Mouse (Mus musculus) MEL (cell line): ENCODE measurements around the gene Zcchc10. TPM values are rescaled to one million over a fixed set of nuclear protein-coding genes. Genes with fewer than 3 reads are reported as not detected.

Experiments used
- DNase-seq: peaks from one replicate; pipeline ENCODE4 v3.0.0; 2011; ENCODE audit warnings: low read depth, low spot score
- H3K27ac ChIP-seq: 2 replicates; pipeline ENCODE4 v1.5.1; 2012; ENCODE audit warnings: low read depth, mild to moderate bottlenecking, control low read depth, low read length, moderate library complexity; ENCODE audit not compliant: control insufficient read depth
- H3K27me3 ChIP-seq, 2 experiments: fragments of 150-350 bp in 1 of 2; sonication (generic) in 1 of 2; 2 replicates each; pipeline ENCODE4 v1.6.1; 2012; ENCODE audit warnings: low read length in 2 of 2, mild to moderate bottlenecking in 2 of 2, improper control_type of control experiment in 1 of 2, moderate library complexity in 1 of 2; ENCODE audit not compliant: insufficient read depth in 2 of 2, control insufficient read depth in 1 of 2
- H3K36me3 ChIP-seq, 2 experiments: 2 replicates each; pipeline ENCODE4 v1.6.1; 2012 to 2014; ENCODE audit warnings: low read length in 2 of 2, improper control_type of control experiment in 1 of 2, inconsistent platforms in 1 of 2, mild to moderate bottlenecking in 1 of 2; ENCODE audit not compliant: insufficient read depth in 2 of 2, control insufficient read depth in 1 of 2
- H3K4me1 ChIP-seq, 2 experiments: fragments of 150-350 bp in 1 of 2; sonication (generic) in 1 of 2; 2 replicates each; pipeline ENCODE4 v1.6.1; 2012; ENCODE audit warnings: low read length in 2 of 2, improper control_type of control experiment in 1 of 2, mild to moderate bottlenecking in 1 of 2; ENCODE audit not compliant: insufficient read depth in 2 of 2, control insufficient read depth in 1 of 2
- H3K4me3 ChIP-seq, 2 experiments: fragments of 150-350 bp in 1 of 2; sonication (generic) in 1 of 2; 2 replicates each; pipeline ENCODE4 v1.5.1; 2012; ENCODE audit warnings: low read depth in 2 of 2, low read length in 2 of 2, mild to moderate bottlenecking in 2 of 2, moderate library complexity in 2 of 2, control low read depth in 1 of 2, improper control_type of control experiment in 1 of 2; ENCODE audit not compliant: control insufficient read depth in 1 of 2, insufficient read depth in 1 of 2
- H3K79me2 ChIP-seq: 2 replicates; pipeline ENCODE4 v1.6.1; 2012; ENCODE audit warnings: mild to moderate bottlenecking, low read length, moderate library complexity; ENCODE audit not compliant: control insufficient read depth, poor library complexity, insufficient read depth
- H3K9ac ChIP-seq: 2 replicates; pipeline ENCODE4 v1.6.1; 2012; ENCODE audit warnings: low read depth, mild to moderate bottlenecking, control low read depth, low read length, moderate library complexity; ENCODE audit not compliant: control insufficient read depth, poor library complexity, severe bottlenecking
- H3K9me3 ChIP-seq: fragments of 150-350 bp; sonication (generic); replicated peaks from 2 replicates; pipeline ENCODE4 v1.6.1; 2012; ENCODE audit warnings: mild to moderate bottlenecking, low read length, improper control_type of control experiment, moderate library complexity; ENCODE audit not compliant: insufficient read depth
- CHD2 ChIP-seq: IDR thresholded peaks from 2 replicates; pipeline ENCODE4 v1.6.1; 2011; ENCODE audit warnings: low read length, improper control_type of control experiment
- CTCF ChIP-seq, 3 experiments: IDR thresholded peaks in 2 of 3; conservative IDR thresholded peaks in 1 of 3; 2 replicates each; pipeline ENCODE4 v1.5.1; 2011 to 2012; ENCODE audit warnings: low read length in 3 of 3, low read depth in 2 of 3, mild to moderate bottlenecking in 2 of 3, improper control_type of control experiment in 1 of 3, inconsistent platforms in 1 of 3, mixed read lengths in 1 of 3, moderate library complexity in 1 of 3; ENCODE audit not compliant: control insufficient read depth in 1 of 3, insufficient read depth in 1 of 3, poor library complexity in 1 of 3, severe bottlenecking in 1 of 3
- ELF1 ChIP-seq: IDR thresholded peaks from 2 replicates; pipeline ENCODE4 v1.6.1; 2014; ENCODE audit warnings: low read depth, mild to moderate bottlenecking, inconsistent platforms, low read length, improper control_type of control experiment, moderate library complexity
- HCFC1 ChIP-seq: IDR thresholded peaks from 2 replicates; pipeline ENCODE4 v1.6.1; 2012; ENCODE audit warnings: low read depth, mild to moderate bottlenecking, inconsistent platforms, low read length, improper control_type of control experiment, moderate library complexity
- JUND ChIP-seq: IDR thresholded peaks from 2 replicates; pipeline ENCODE4 v1.6.1; 2011; ENCODE audit warnings: low read depth, mild to moderate bottlenecking, improper control_type of control experiment, low read length
- MEF2A ChIP-seq: IDR thresholded peaks from 2 replicates; pipeline ENCODE4 v1.6.1; 2014; ENCODE audit warnings: low read depth, mild to moderate bottlenecking, inconsistent platforms, low read length, improper control_type of control experiment; ENCODE audit not compliant: poor library complexity, insufficient replicate concordance, severe bottlenecking; ENCODE audit errors: extremely low read depth
- MYB ChIP-seq: IDR thresholded peaks from 2 replicates; pipeline ENCODE4 v1.6.1; 2011; ENCODE audit warnings: mild to moderate bottlenecking, low read depth, low read length, improper control_type of control experiment
- MYC ChIP-seq: IDR thresholded peaks from 2 replicates; pipeline ENCODE4 v1.6.1; 2011; ENCODE audit warnings: low read depth, mild to moderate bottlenecking, low read length, improper control_type of control experiment, moderate library complexity
- NELFE ChIP-seq: IDR thresholded peaks from 2 replicates; pipeline ENCODE4 v1.6.1; 2011; ENCODE audit warnings: low read depth, low read length, improper control_type of control experiment
- NRF1 ChIP-seq: IDR thresholded peaks from 2 replicates; pipeline ENCODE4 v1.6.1; 2014; ENCODE audit warnings: low read depth, mild to moderate bottlenecking, inconsistent platforms, low read length, improper control_type of control experiment, moderate library complexity; ENCODE audit not compliant: poor library complexity, insufficient read depth, severe bottlenecking
- POLR2A ChIP-seq, 2 experiments: IDR thresholded peaks; 2 replicates each; pipeline ENCODE4 v1.6.1; 2011 to 2012; ENCODE audit warnings: low read length in 2 of 2, mild to moderate bottlenecking in 2 of 2, control low read depth in 1 of 2, improper control_type of control experiment in 1 of 2, low read depth in 1 of 2, moderate library complexity in 1 of 2; ENCODE audit not compliant: control insufficient read depth in 1 of 2, insufficient read depth in 1 of 2, poor library complexity in 1 of 2
- RCOR1 ChIP-seq: IDR thresholded peaks from 2 replicates; pipeline ENCODE4 v1.6.1; 2012; ENCODE audit warnings: low read depth, mild to moderate bottlenecking, inconsistent platforms, low read length, improper control_type of control experiment
- SIN3A ChIP-seq: IDR thresholded peaks from 2 replicates; pipeline ENCODE4 v1.6.1; 2012; ENCODE audit warnings: low read length, improper control_type of control experiment, inconsistent platforms
- TBP ChIP-seq: IDR thresholded peaks from 2 replicates; pipeline ENCODE4 v1.8.0; 2011; ENCODE audit warnings: low read depth, low read length, improper control_type of control experiment
- UBTF ChIP-seq: IDR thresholded peaks from 2 replicates; pipeline ENCODE4 v1.6.1; 2012; ENCODE audit warnings: low read depth, mild to moderate bottlenecking, inconsistent platforms, low read length, improper control_type of control experiment, moderate library complexity, borderline replicate concordance; ENCODE audit not compliant: insufficient read depth
- USF2 ChIP-seq, 2 experiments: IDR thresholded peaks; 2 replicates each; pipeline ENCODE4 v1.6.1; 2011 to 2012; ENCODE audit warnings: improper control_type of control experiment in 2 of 2, low read length in 2 of 2, borderline replicate concordance in 1 of 2, inconsistent platforms in 1 of 2, low read depth in 1 of 2, mild to moderate bottlenecking in 1 of 2; ENCODE audit not compliant: insufficient read depth in 1 of 2
- ZKSCAN1 ChIP-seq: IDR thresholded peaks from 2 replicates; pipeline ENCODE4 v1.6.1; 2012; ENCODE audit warnings: low read depth, mild to moderate bottlenecking, inconsistent platforms, low read length, improper control_type of control experiment, moderate library complexity
- ZNF384 ChIP-seq: IDR thresholded peaks from 2 replicates; pipeline ENCODE4 v1.6.1; 2012; ENCODE audit warnings: low read depth, mild to moderate bottlenecking, inconsistent platforms, low read length, improper control_type of control experiment
- polyA plus RNA-seq, 2 experiments: library from polyadenylated mRNA; stranded (reverse) in 1 of 2; unstranded in 1 of 2; fragments of >175 nt in 1 of 2; fragments of >200 nt in 1 of 2; gene quantifications; 2 replicates each; pipeline versions ENCODE4 v1.2.1 to v1.2.4; 2012; ENCODE audit warnings: low replicate concordance in 2 of 2, low read depth in 1 of 2; ENCODE audit not compliant: insufficient read length in 2 of 2, insufficient read depth in 1 of 2, missing spikeins in 1 of 2
- total RNA-seq: library from RNA; depleted of rRNA; stranded (reverse); fragments of 300-350 nt; gene quantifications from 2 replicates; pipeline ENCODE4 v1.2.3, GENCODE M21; 2012

The Zcchc10 gene
- total and polyA plus RNA-seq, 3 experiments = 11.6 to 169 (median 36.2) TPM

DNA sequence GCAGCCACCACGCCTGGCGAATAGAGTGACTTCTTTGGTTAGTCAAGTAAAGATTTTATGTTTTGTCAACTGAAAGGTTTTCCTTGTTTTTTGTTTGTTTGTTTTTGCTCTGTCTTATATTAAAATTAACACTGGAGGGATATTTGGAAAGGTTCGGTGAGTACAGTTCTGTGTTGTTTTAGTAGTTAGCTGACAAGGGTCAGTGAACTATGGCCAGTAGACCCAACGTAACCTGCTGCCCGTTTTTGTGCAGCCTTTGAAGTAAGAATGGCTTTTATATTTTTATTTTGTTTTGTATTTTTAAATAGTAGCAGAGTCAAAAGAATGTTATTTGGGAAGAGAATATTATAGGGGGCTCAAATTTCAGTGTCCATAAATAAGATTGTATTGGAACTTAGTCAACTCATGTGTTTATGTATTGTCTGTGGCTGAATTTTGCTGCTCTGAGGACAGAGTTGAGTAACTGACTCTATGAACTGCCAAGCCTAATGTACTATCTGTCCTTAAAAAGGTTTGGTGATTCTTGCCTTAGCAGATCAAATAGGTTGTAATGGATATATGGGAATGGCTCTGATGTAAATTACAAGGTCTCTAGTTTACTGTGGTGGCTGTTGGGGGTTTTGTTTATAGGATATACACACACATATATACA is 34.2 kb downstream of the Zcchc10 start:
- TF ChIP-seq MYC (no peak), CHD2 (no peak), TBP (no peak), NRF1 (no peak), JUND (no peak), ZNF384 (no peak), CTCF (IDR thresholded peaks at IDR 0.05 in 2 of 3, conservative IDR thresholded peaks at IDR 0.05 in 1 of 3; ENCODE audit: control insufficient read depth in 1 of 3, insufficient read depth in 1 of 3, low read depth in 2 of 3, low read length in 3 of 3, poor library complexity in 1 of 3, severe bottlenecking in 1 of 3) (no peak), UBTF (no peak), RCOR1 (no peak)
- H3K4me3 ChIP-seq = no peak overlapping the region
- peaks cover 16 to 37% of the 10 kb centered on the region in 2 experiments for H3K4me1 ChIP-seq
- H3K79me2 ChIP-seq = peaks cover 40% of the 10 kb centered on the region
- peaks cover 14 to 54% of the 10 kb centered on the region in 2 experiments for H3K36me3 ChIP-seq
- no peaks in the 10 kb centered on the region for H3K9me3 ChIP-seq
- no peak for DNase-seq
- H3K27me3 ChIP-seq = no peaks in the 10 kb centered on the region
- no peak overlapping the region for H3K9ac ChIP-seq
- no peak overlapping the region for H3K27ac ChIP-seq

DNA sequence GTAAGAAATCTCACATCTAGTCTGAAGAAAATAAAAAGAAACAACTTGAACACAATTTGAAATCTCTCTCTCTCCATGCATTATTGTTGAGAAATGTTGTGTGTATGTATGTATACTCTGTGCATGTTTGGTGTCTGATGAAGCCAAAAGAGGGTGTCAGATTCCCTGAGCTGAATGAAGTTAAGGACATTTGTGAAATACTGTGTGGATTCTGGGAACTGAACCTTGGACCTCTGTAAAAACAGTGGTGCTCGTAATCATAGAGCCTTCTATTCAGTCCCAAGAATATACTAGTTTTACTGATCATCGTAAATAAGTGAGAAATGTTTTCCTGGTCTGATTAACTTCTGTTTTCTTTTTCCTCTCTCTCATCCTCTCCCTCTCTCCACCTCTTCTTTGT is 42.6 kb downstream of the Zcchc10 start:
- Histone ChIP-seq H3K27me3 (no peaks in the 10 kb centered on the region), H3K9me3 (no peaks in the 10 kb centered on the region), H3K9ac (no peak overlapping the region), H3K27ac (no peak overlapping the region), H3K4me1 (peaks cover 0 to 9% of the 10 kb centered on the region in 2 experiments; a peak in 2 of 4 replicates), H3K79me2 (peaks cover 11% of the 10 kb centered on the region), H3K36me3 (peaks cover 9 to 31% of the 10 kb centered on the region in 2 experiments), H3K4me3 (no peak overlapping the region)
- TF ChIP-seq ELF1 = no peak
- TF ChIP-seq HCFC1 = no peak
- no peak for TF ChIP-seq POLR2A (IDR thresholded peaks at IDR 0.05; ENCODE audit: control insufficient read depth in 1 of 2, insufficient read depth in 1 of 2, low read depth in 1 of 2, low read length in 2 of 2, poor library complexity in 1 of 2)
- TF ChIP-seq NRF1 = no peak
- TF ChIP-seq JUND = no peak
- no peak for TF ChIP-seq NELFE
- no peak for TF ChIP-seq SIN3A
- TF ChIP-seq USF2 (IDR thresholded peaks at IDR 0.05; ENCODE audit: borderline replicate concordance in 1 of 2, insufficient read depth in 1 of 2, low read depth in 1 of 2, low read length in 2 of 2) = no peak
- no peak for TF ChIP-seq ZKSCAN1
- no peak for TF ChIP-seq MYB
- no peak for TF ChIP-seq MYC
- TF ChIP-seq MEF2A = no peak
- no peak for TF ChIP-seq TBP
- DNase-seq = no peak
